Mouse (Mus musculus) urinary bladder, postnatal 10 days (tissue): Measurements from ENCODE around the gene Nprl2.

ENCODE experiments used
- DNase-seq: peaks from one replicate; pipeline ENCODE4 v3.0.0; 2022; ENCODE audit warnings: low spot score

The Nprl2 gene

GRCm38 (mm10) chr9:107541474-107542351, at the start of gene Nprl2, which contains the start of gene Cyb561d2:
Gene Nprl2 (plus strand): TSS chr9:107542226.
Gene Cyb561d2 (minus strand): TSS chr9:107542193.
- DNase-seq: peak; percentile 77

GRCm38 (mm10) chr9:107493511-107493910, 48.5 kb upstream of the Nprl2 start:
- no peak for DNase-seq

- DNase-seq: no peak
Measured at GRCm38 (mm10) chr9:107494238-107494637, 47.8 kb upstream of the Nprl2 start.

- DNase-seq: no peak
Measured at GRCm38 (mm10) chr9:107496359-107496758, 45.7 kb upstream of the Nprl2 start.

- no peak for DNase-seq
Measured at GRCm38 (mm10) chr9:107500708-107501286, 41.2 kb upstream of the Nprl2 start.

- no peak for DNase-seq
Measured at GRCm38 (mm10) chr9:107502131-107502846, 39.7 kb upstream of the Nprl2 start.

- DNase-seq: no peak
Measured at GRCm38 (mm10) chr9:107504662-107505537, 37.1 kb upstream of the Nprl2 start.

- no peak for DNase-seq
Measured at GRCm38 (mm10) chr9:107508266-107508665, 33.8 kb upstream of the Nprl2 start.

GRCm38 (mm10) chr9:107510384-107511100, 31.5 kb upstream of the Nprl2 start:
- no peak for DNase-seq

- no peak for DNase-seq
Measured at GRCm38 (mm10) chr9:107511436-107511835, 30.6 kb upstream of the Nprl2 start.

GRCm38 (mm10) chr9:107512326-107512725, 29.7 kb upstream of the Nprl2 start:
- DNase-seq: no peak

- peak; percentile 57 for DNase-seq
Measured at GRCm38 (mm10) chr9:107514303-107514955, 27.6 kb upstream of the Nprl2 start.

GRCm38 (mm10) chr9:107520331-107520730, 21.7 kb upstream of the Nprl2 start:
- DNase-seq: no peak

- DNase-seq: no peak
Measured at GRCm38 (mm10) chr9:107521190-107521589, 20.8 kb upstream of the Nprl2 start.

- no peak for DNase-seq
Measured at GRCm38 (mm10) chr9:107521711-107522399, 20.2 kb upstream of the Nprl2 start.

- no peak for DNase-seq
Measured at GRCm38 (mm10) chr9:107522400-107522711, 19.7 kb upstream of the Nprl2 start.

GRCm38 (mm10) chr9:107526198-107527026, 15.6 kb upstream of the Nprl2 start:
- DNase-seq: no peak

GRCm38 (mm10) chr9:107533791-107534407, 8.1 kb upstream of the Nprl2 start, which contains the start of gene Tmem115:
Gene Tmem115 (plus strand): TSS chr9:107533945.
- DNase-seq: peak; percentile 62
